Mouse (Mus musculus) R1 (cell line): ENCODE measurements around the gene Casz1.

Source experiments
- DNase-seq: peaks from one replicate; pipeline ENCODE4 v3.0.0-alpha.2; 2018; ENCODE audit warnings: low read depth, low spot score

The Casz1 gene

GRCm38 (mm10) chr4:148803031-148803430, 1.2 kb upstream of the Casz1 start:
- DNase-seq: no peak

GRCm38 (mm10) chr4:148803636-148804035, 593 bp upstream of the Casz1 start:
- DNase-seq: no peak

- DNase-seq: no peak
These were observed 541 bp downstream of the Casz1 start for GRCm38 (mm10) chr4:148804780-148805160.

- DNase-seq: peak; percentile 39
These were observed 1.1 kb downstream of the Casz1 start for GRCm38 (mm10) chr4:148805161-148805810.

- peak; percentile 45 for DNase-seq
These were observed 1.9 kb downstream of the Casz1 start for GRCm38 (mm10) chr4:148805811-148806747.

- peak; percentile 66 for DNase-seq
These were observed 2.6 kb downstream of the Casz1 start for GRCm38 (mm10) chr4:148806836-148807235.

GRCm38 (mm10) chr4:148807397-148807796, 3.2 kb downstream of the Casz1 start:
- DNase-seq: no peak

- no peak for DNase-seq
These were observed 4.6 kb downstream of the Casz1 start for GRCm38 (mm10) chr4:148808839-148809238.

GRCm38 (mm10) chr4:148810706-148811105, 6.5 kb downstream of the Casz1 start:
- no peak for DNase-seq

GRCm38 (mm10) chr4:148811940-148812339, 7.7 kb downstream of the Casz1 start:
- no peak for DNase-seq

GRCm38 (mm10) chr4:148813247-148813646, 9.0 kb downstream of the Casz1 start:
- DNase-seq: no peak

- peak; percentile 50 for DNase-seq
These were observed 12.3 kb downstream of the Casz1 start for GRCm38 (mm10) chr4:148816556-148816955.

GRCm38 (mm10) chr4:148818161-148818560, 13.9 kb downstream of the Casz1 start:
- DNase-seq: no peak

- no peak for DNase-seq
These were observed 15.9 kb downstream of the Casz1 start for GRCm38 (mm10) chr4:148820171-148820570.

- DNase-seq: no peak
These were observed 19.1 kb downstream of the Casz1 start for GRCm38 (mm10) chr4:148823281-148823680.

GRCm38 (mm10) chr4:148830350-148830749, 26.1 kb downstream of the Casz1 start:
- DNase-seq: peak; percentile 98

GRCm38 (mm10) chr4:148833245-148833990, 29.2 kb downstream of the Casz1 start:
- no peak for DNase-seq

- no peak for DNase-seq
These were observed 32.2 kb downstream of the Casz1 start for GRCm38 (mm10) chr4:148836391-148836790.

GRCm38 (mm10) chr4:148837046-148837445, 32.8 kb downstream of the Casz1 start:
- DNase-seq: peak; percentile 58

GRCm38 (mm10) chr4:148837644-148838043, 33.4 kb downstream of the Casz1 start:
- no peak for DNase-seq

- DNase-seq: no peak
These were observed 38.1 kb downstream of the Casz1 start for GRCm38 (mm10) chr4:148842302-148842701.

GRCm38 (mm10) chr4:148844921-148845320, 40.7 kb downstream of the Casz1 start:
- no peak for DNase-seq
